Mouse (Mus musculus): Measurements from ENCODE around the gene Il21. TPM values are rescaled to one million over a fixed set of nuclear protein-coding genes. Genes with fewer than 3 reads are reported as not detected.

Gene Il21
- total and polyA plus RNA-seq, 3 experiments, result not detected

DNA sequence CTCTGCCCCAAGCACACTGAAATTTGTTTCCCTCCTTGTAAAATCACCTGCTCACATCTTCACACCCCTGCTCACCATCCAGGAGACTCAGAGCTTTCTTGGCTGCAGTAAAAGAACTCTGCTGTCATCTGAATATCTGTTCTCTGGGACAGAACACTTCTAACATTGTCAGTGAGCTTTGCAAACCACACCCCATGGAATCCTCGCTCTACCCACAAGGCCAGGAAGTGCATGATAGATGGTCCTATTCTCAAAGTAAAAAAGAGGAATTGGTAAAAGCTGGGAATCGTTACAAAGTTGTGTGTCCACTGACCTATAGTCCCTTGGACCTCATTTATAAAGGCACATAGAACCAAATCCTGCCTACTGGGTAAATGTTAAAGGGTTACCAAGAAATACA is 40.5 kb downstream of the Il21 start:
- DNase-seq, result no peak

- no peak for DNase-seq
Observed at GRCm38 (mm10) chr3:37185534-37185933, 46.9 kb downstream of the Il21 start.

- no peak for DNase-seq
Observed at GRCm38 (mm10) chr3:37182415-37183269, 49.8 kb downstream of the Il21 start.

GRCm38 (mm10) chr3:37181041-37181440 is 51.4 kb downstream of the Il21 start:
- DNase-seq, result no peak

DNA sequence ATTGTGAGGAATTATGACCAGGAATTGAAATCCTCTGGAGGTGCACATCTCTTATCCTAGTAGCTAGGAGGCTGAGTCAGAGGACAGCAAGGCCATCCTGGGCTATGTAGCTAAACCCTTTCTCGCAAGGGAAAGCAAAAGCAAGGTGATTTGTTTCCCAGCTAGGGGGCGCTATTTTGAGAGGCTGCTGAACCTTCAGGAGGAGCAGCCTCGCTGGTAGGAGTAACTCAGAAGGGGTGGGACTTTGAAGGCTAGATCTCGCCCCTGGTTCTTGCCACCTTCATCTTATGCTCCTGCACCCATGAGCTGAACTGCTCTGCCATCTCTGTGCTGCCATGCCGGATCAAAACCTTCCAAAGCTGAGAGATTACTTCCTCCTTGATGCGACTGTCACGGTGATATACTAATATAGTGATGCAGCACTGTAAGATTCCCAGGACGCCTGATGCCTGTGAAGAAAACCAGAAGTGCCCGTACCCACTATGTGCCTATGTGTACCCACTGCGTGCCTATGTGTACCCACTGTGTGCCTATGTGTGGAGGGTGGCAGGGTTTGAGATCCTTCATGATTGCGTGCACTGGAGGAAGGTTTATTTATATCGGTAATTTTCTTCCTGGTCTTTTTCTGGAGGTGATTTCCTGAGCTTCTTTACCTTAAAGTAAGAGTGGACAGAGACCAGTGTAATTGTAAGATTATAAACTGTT is 52.2 kb downstream of the Il21 start:
- DNase-seq, result no peak

DNA sequence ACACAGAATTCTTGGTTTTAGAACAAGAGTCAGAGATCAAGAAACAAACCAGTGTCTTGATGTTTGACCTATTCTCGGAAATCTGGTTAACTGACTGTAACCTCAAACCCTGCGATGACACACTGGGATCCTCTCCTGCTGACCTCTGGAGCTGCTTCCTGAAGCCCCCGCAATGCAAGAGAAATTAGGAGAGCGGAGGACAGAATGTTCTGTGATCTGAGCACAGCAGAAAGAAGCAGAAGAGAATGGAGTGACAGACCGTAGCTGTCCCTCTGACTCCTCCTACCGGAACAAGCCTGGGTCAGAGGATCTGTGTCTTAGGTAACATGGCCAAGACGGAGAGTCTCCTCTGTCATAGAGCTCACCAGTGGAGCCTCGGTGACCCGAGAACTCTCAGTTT is 53.0 kb downstream of the Il21 start:
- no peak for DNase-seq

DNA sequence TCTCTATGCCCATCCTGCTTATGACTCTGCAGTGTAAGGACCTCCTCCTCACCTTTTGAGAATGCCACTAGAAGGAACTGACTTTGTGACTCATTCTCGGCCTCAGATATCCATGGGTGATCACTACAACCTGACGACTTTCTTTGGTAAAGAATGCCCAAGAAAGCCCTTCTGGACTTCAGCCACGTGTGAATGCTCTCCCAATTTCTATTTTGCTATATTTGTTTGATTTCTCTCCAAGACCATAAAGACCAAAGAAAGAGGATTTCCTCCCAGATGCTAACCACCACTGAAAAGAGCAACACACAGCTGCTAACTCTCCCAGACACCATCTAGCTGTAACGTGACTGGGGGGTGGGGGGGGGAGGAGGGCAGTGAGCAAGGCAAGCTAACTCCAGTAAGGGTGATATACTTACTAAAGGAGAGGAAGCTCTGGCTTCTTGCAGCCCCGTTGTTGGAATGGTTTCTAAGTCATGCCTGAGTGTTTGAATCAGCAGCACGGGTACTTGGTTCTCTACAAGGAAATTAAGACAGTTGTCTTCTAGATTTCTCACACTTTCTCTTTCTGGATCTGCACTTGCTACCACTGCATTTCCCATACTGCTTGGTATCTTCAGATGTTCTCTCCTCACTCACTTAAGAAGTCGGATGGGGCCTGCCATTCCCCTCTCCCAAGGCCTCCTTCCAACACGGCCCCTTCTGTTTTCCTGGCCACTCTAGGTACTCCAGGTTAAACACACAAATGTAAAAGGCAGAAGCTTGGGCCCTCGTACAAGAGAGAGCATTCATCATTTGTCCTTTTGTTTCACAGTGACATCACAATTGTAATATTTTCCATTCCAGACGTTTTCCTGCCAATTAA is 57.5 kb downstream of the Il21 start:
- DNase-seq, result no peak

DNA sequence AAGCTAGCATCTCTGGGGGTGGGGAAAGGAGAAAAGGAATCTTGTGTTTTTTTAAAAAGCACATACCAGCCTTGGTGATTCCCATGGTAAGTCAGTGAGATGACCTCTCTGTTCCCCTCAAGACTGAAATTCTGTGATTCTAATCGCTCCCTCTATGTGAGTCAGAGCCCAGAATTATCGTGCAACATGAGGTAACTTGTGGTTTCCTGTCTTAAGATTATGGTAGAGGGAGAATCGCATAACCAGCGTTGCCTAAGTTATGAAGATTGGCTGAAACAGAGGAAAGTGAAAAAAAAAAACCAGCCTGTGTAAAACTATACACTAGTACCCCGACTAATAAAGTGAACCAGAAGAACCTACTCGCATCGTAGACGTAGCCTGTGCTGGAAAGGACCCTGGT is 59.2 kb downstream of the Il21 start:
- no peak for DNase-seq

Small RNA genes lying within 50 kb of the gene (microRNA-seq; reads per million reads assigned to microRNA genes)
- 0 reads per million in 2 experiments for gene Gm24169

Other genes with a start within 250 kb of the Il21 start
- not detected for gene Adad1, start 169.1 kb downstream of the Il21 start, total RNA-seq (2021)
- gene Adad1, start 169.1 kb downstream of the Il21 start, polyA plus RNA-seq (2012; rRNA removed), result not detected in 2 replicates
- not detected for gene Il2, start 106.7 kb downstream of the Il21 start, total RNA-seq (2021)
- gene Il2, start 106.7 kb downstream of the Il21 start, polyA plus RNA-seq (2012; rRNA removed), result not detected in 2 replicates
- 1 to 10 TPM; 3.9 to 5.1 TPM for gene Bbs12, start 79.9 kb upstream of the Il21 start, total RNA-seq (2021)
- 0.35 and 0.52 TPM in 2 replicates for gene Bbs12, start 79.9 kb upstream of the Il21 start, polyA plus RNA-seq (2012; rRNA removed)
- 1 to 10 TPM; 5.0 to 6.8 TPM for gene Cetn4, start 80.1 kb upstream of the Il21 start, total RNA-seq (2021)
- 0.19 TPM in 1 of 2 replicates, not detected in the other for gene Cetn4, start 80.1 kb upstream of the Il21 start, polyA plus RNA-seq (2012; rRNA removed)
- gene Fgf2, start 115.7 kb upstream of the Il21 start, total RNA-seq (2021), result 1 to 10 TPM; 4.3 to 4.7 TPM
- gene Fgf2, start 115.7 kb upstream of the Il21 start, polyA plus RNA-seq (2012; rRNA removed), result 1.7 and 2.0 TPM in 2 replicates
- 10 to 100 TPM; 29.1 to 46.0 TPM for gene Spata5, start 187.3 kb upstream of the Il21 start, total RNA-seq (2021)
- 0.67 and 1.9 TPM in 2 replicates for gene Spata5, start 187.3 kb upstream of the Il21 start, polyA plus RNA-seq (2012; rRNA removed)
- gene Nudt6, start 187.6 kb upstream of the Il21 start, total RNA-seq (2021), result 10 to 100 TPM; 16.2 to 18.7 TPM
- gene Nudt6, start 187.6 kb upstream of the Il21 start, polyA plus RNA-seq (2012; rRNA removed), result 62.7 and 69.8 TPM in 2 replicates